Mouse (Mus musculus): ENCODE results near the gene Acat3. TPM values are rescaled to one million over a fixed set of nuclear protein-coding genes. Genes with fewer than 3 reads are reported as not detected.
"Not testable (repeated sequence)": the region's sequence is repeated elsewhere in the genome, so short reads cannot be mapped to it uniquely, and the experiment has no call there.

Acat3 gene
- polyA plus RNA-seq, 1 experiment from 2014 or later: 38.4 TPM

DNA sequence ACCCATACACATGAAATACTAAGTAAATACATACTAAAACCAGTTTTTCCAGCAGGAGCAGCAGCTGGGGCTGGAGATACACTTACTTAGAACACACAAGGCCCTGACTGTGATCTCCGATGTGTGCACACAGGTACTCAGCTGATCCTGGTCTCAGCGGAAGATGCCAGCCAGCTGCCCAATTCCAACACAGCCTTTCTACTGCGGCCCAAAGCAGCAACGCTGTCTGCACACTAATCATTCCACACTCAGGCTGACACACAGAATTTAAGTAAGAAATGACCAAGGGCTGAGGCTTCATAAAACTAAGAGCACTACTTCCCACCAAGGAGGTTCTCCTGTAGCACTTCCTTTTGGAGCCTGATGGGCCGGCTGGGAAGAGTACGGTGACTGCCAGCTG lies 38.1 kb downstream of the Acat3 start:
- Histone ChIP-seq H3K4me2 (ENCODE audit: low read depth, low read length) (no peak overlapping the region), H3K4me3 (ENCODE audit: low read depth, low read length) (no peak overlapping the region), H3K27ac (ENCODE audit: low read depth) (no peak overlapping the region), H3K27me3 (ENCODE audit: insufficient read depth, low read length) (no peaks in the 10 kb centered on the region), H3K4me1 (ENCODE audit: insufficient read depth) (no peaks in the 10 kb centered on the region), H3K9ac (replicated peaks) (no peak overlapping the region), H3K36me3 (replicated peaks; ENCODE audit: insufficient read depth, low read length) (peaks cover 15% of the 10 kb centered on the region; the same call in 1 of the 2 replicates), H3K9me3 (ENCODE audit: low read length) (no peaks in the 10 kb centered on the region)
- no peak for ATAC-seq
- no peak for DNase-seq
- TF ChIP-seq EP300 (IDR thresholded peaks at IDR 0.05; ENCODE audit: low read depth): no peak
- no peak for TF ChIP-seq CTCF (IDR thresholded peaks at IDR 0.05; ENCODE audit: low read depth)
- WGBS (ENCODE audit: insufficient replicate concordance): 94% methylated on average over 6 of the region's 6 CpGs

DNA sequence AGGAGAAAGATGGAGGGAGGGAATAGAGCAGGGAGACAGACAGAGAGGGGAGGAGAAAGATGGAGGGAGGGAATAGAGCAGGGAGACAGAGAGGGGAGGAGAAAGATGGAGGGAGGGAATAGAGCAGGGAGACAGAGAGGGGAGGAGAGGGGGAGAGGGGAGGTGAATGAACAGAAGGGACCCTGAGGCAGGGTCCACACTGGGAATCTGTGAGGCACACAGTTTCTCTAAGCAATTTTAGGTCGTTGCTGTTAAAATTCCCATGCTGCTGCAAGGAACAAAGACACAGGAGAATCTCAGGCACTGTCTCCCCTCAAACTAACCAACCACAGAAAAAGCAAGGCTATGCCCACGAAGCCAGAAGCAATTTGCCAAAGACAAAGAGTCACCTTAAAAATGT lies 41.8 kb downstream of the Acat3 start:
- not testable (repeated sequence) for H3K9me3 ChIP-seq (ENCODE audit: low read length); H3K9ac ChIP-seq (replicated peaks); H3K4me1 ChIP-seq (ENCODE audit: insufficient read depth); H3K4me2 ChIP-seq (ENCODE audit: low read depth, low read length); DNase-seq; ATAC-seq; H3K27me3 ChIP-seq (ENCODE audit: insufficient read depth, low read length); H3K27ac ChIP-seq (ENCODE audit: low read depth); H3K4me3 ChIP-seq (ENCODE audit: low read depth, low read length)
- H3K36me3 ChIP-seq (replicated peaks; ENCODE audit: insufficient read depth, low read length): peaks cover 19% of the 10 kb centered on the region
- 52% methylated on average over 2 of the region's 2 CpGs for WGBS (ENCODE audit: insufficient replicate concordance)

DNA sequence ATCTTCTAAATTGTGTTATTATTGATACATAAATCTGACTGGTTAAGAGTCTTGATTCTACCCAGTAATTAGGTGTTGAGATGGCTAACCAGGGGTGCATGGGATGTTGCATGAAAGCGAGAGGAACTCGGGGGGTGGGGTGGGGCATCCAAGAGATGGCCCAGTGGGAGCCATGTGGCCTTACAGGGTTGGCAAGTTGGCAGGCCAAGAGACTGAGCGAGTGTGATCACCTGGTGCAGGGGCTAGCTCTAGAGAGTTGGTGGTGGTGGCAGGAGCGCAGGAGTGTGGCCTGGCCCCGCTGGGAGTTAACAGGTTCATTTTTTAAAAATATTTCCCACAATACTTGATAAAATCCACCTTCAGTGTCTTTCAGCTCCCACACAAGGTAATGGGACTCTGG lies 42.7 kb downstream of the Acat3 start:
- no peak overlapping the region for H3K4me3 ChIP-seq (ENCODE audit: low read depth, low read length)
- DNase-seq: no peak
- H3K36me3 ChIP-seq (replicated peaks; ENCODE audit: insufficient read depth, low read length): peaks cover 17% of the 10 kb centered on the region
- no peak overlapping the region for H3K27ac ChIP-seq (ENCODE audit: low read depth)
- H3K4me1 ChIP-seq (ENCODE audit: insufficient read depth): no peaks in the 10 kb centered on the region
- no peaks in the 10 kb centered on the region for H3K27me3 ChIP-seq (ENCODE audit: insufficient read depth, low read length)
- no peaks in the 10 kb centered on the region for H3K9me3 ChIP-seq (ENCODE audit: low read length)
- no peak overlapping the region for H3K9ac ChIP-seq (replicated peaks)
- no peak for ATAC-seq
- H3K4me2 ChIP-seq (ENCODE audit: low read depth, low read length): no peak overlapping the region
- TF ChIP-seq CTCF (IDR thresholded peaks at IDR 0.05; ENCODE audit: low read depth) (no peak), EP300 (IDR thresholded peaks at IDR 0.05; ENCODE audit: low read depth) (no peak)
- 87% methylated on average over 5 of the region's 5 CpGs for WGBS (ENCODE audit: insufficient replicate concordance)

GRCm38 (mm10) chr17:12892033-12892432 lies 48.4 kb downstream of the Acat3 start:
- Histone ChIP-seq H3K27ac (ENCODE audit: low read depth) (no peak overlapping the region), H3K27me3 (ENCODE audit: insufficient read depth, low read length) (no peaks in the 10 kb centered on the region), H3K36me3 (replicated peaks; ENCODE audit: insufficient read depth, low read length) (peaks cover 13% of the 10 kb centered on the region), H3K9ac (replicated peaks) (no peak overlapping the region), H3K4me1 (ENCODE audit: insufficient read depth) (no peaks in the 10 kb centered on the region), H3K4me2 (ENCODE audit: low read depth, low read length) (no peak overlapping the region), H3K4me3 (ENCODE audit: low read depth, low read length) (no peak overlapping the region), H3K9me3 (ENCODE audit: low read length) (no peaks in the 10 kb centered on the region)
- DNase-seq: no peak
- 86% methylated on average over 9 of the region's 9 CpGs for WGBS (ENCODE audit: insufficient replicate concordance)
- no peak for TF ChIP-seq EP300 (IDR thresholded peaks at IDR 0.05; ENCODE audit: low read depth)
- TF ChIP-seq CTCF (IDR thresholded peaks at IDR 0.05; ENCODE audit: low read depth): no peak
- ATAC-seq: no peak

GRCm38 (mm10) chr17:12891054-12891453 lies 49.3 kb downstream of the Acat3 start:
- no peak overlapping the region for H3K9ac ChIP-seq (replicated peaks)
- peaks cover 12% of the 10 kb centered on the region for H3K36me3 ChIP-seq (replicated peaks; ENCODE audit: insufficient read depth, low read length)
- H3K4me1 ChIP-seq (ENCODE audit: insufficient read depth): no peaks in the 10 kb centered on the region
- ATAC-seq (no peak), DNase-seq (no peak)
- H3K9me3 ChIP-seq (ENCODE audit: low read length): no peaks in the 10 kb centered on the region
- no peak overlapping the region for H3K4me2 ChIP-seq (ENCODE audit: low read depth, low read length)
- WGBS (ENCODE audit: insufficient replicate concordance): 87% methylated on average over 4 of the region's 4 CpGs
- H3K27me3 ChIP-seq (ENCODE audit: insufficient read depth, low read length): no peaks in the 10 kb centered on the region
- TF ChIP-seq EP300 (IDR thresholded peaks at IDR 0.05; ENCODE audit: low read depth) (no peak), CTCF (IDR thresholded peaks at IDR 0.05; ENCODE audit: low read depth) (no peak)
- no peak overlapping the region for H3K4me3 ChIP-seq (ENCODE audit: low read depth, low read length)
- H3K27ac ChIP-seq (ENCODE audit: low read depth): no peak overlapping the region

- ATAC-seq (no peak), DNase-seq (no peak)
- WGBS (ENCODE audit: insufficient replicate concordance): 71% methylated on average over 15 of the region's 15 CpGs
- Histone ChIP-seq H3K4me2 (ENCODE audit: low read depth, low read length) (no peak overlapping the region), H3K9ac (replicated peaks) (no peak overlapping the region), H3K9me3 (ENCODE audit: low read length) (no peaks in the 10 kb centered on the region), H3K4me1 (ENCODE audit: insufficient read depth) (no peaks in the 10 kb centered on the region), H3K36me3 (replicated peaks; ENCODE audit: insufficient read depth, low read length) (no peaks in the 10 kb centered on the region; the same call in 1 of the 2 replicates), H3K27ac (ENCODE audit: low read depth) (no peak overlapping the region), H3K27me3 (ENCODE audit: insufficient read depth, low read length) (no peaks in the 10 kb centered on the region), H3K4me3 (ENCODE audit: low read depth, low read length) (no peak overlapping the region)
- TF ChIP-seq CTCF (IDR thresholded peaks at IDR 0.05; ENCODE audit: low read depth) (no peak), EP300 (IDR thresholded peaks at IDR 0.05; ENCODE audit: low read depth) (no peak)
Measured at GRCm38 (mm10) chr17:12887021-12887775, 53.2 kb downstream of the Acat3 start.

Data from liver, postnatal 0 days (tissue).